Mouse (Mus musculus) CH12.LX (cell line): ENCODE data around the gene Slc26a10. TPM values are rescaled to one million over a fixed set of nuclear protein-coding genes. Genes with fewer than 3 reads are reported as not detected.

Experiments used
- DNase-seq: peaks from one replicate; pipeline ENCODE4 v3.0.0-alpha.2; 2013; ENCODE audit errors: extremely low read depth
- H3K27ac ChIP-seq: 2 replicates; pipeline ENCODE4 v1.5.1; 2012; ENCODE audit warnings: low read depth, mild to moderate bottlenecking, control low read depth, moderate library complexity; ENCODE audit not compliant: insufficient read depth
- H3K27me3 ChIP-seq: replicated peaks from 2 replicates; pipeline ENCODE3; 2012; ENCODE audit warnings: inconsistent platforms
- H3K36me3 ChIP-seq, 2 experiments: replicated peaks in 1 of 2; 2 replicates each; pipeline versions ENCODE3 to v1.6.1; 2012; ENCODE audit warnings: inconsistent platforms in 1 of 2, low read length in 1 of 2, mild to moderate bottlenecking in 1 of 2, mixed read lengths in 1 of 2, moderate library complexity in 1 of 2; ENCODE audit not compliant: control insufficient read depth in 1 of 2, insufficient read depth in 1 of 2
- H3K4me1 ChIP-seq, 2 experiments: 2 replicates each; pipeline ENCODE4 v1.6.1; 2012; ENCODE audit warnings: inconsistent platforms in 1 of 2, moderate library complexity in 1 of 2; ENCODE audit not compliant: insufficient read depth in 2 of 2, control insufficient read depth in 1 of 2
- H3K4me2 ChIP-seq: 2 replicates; pipeline ENCODE4 v1.6.1; 2012; ENCODE audit warnings: low read depth, mild to moderate bottlenecking, control low read depth; ENCODE audit not compliant: poor library complexity, insufficient read depth, severe bottlenecking
- H3K4me3 ChIP-seq, 3 experiments: fragments of 150-350 bp in 1 of 3; sonication (generic) in 1 of 3; replicated peaks in 1 of 3; 2 replicates each; pipeline versions ENCODE3 to v1.5.1; 2011 to 2012; ENCODE audit warnings: low read depth in 2 of 3, low read length in 2 of 3, mild to moderate bottlenecking in 2 of 3, moderate library complexity in 2 of 3, control low read depth in 1 of 3, improper control_type of control experiment in 1 of 3, inconsistent platforms in 1 of 3, mixed read lengths in 1 of 3; ENCODE audit not compliant: poor library complexity in 1 of 3
- H3K79me2 ChIP-seq: replicated peaks from 2 replicates; pipeline ENCODE4 v1.6.1; 2012; ENCODE audit warnings: mild to moderate bottlenecking, moderate library complexity; ENCODE audit not compliant: control insufficient read depth, poor library complexity, insufficient read depth, severe bottlenecking; ENCODE audit errors: extremely low read depth
- H3K9ac ChIP-seq: 2 replicates; pipeline ENCODE4 v1.6.1; 2012; ENCODE audit warnings: low read depth, mild to moderate bottlenecking, control low read depth, moderate library complexity; ENCODE audit not compliant: insufficient read depth
- H3K9me3 ChIP-seq: replicated peaks from 2 replicates; pipeline ENCODE3; 2012; ENCODE audit warnings: low read length, inconsistent platforms, mixed read lengths
- BHLHE40 ChIP-seq: IDR thresholded peaks from 2 replicates; pipeline ENCODE4 v1.6.1; 2011; ENCODE audit warnings: mild to moderate bottlenecking, low read depth, low read length, improper control_type of control experiment
- CHD1 ChIP-seq: IDR thresholded peaks from 2 replicates; pipeline ENCODE4 v1.6.1; 2012; ENCODE audit warnings: low read depth, low read length, improper control_type of control experiment, inconsistent platforms
- CHD2 ChIP-seq: IDR thresholded peaks from 2 replicates; pipeline ENCODE4 v1.6.1; 2011; ENCODE audit warnings: low read length, improper control_type of control experiment
- ELF1 ChIP-seq: IDR thresholded peaks from 2 replicates; pipeline ENCODE4 v1.6.1; 2014; ENCODE audit warnings: low read depth, mild to moderate bottlenecking, inconsistent platforms, low read length, improper control_type of control experiment
- JUND ChIP-seq: conservative IDR thresholded peaks from 2 replicates; pipeline ENCODE4 v1.6.1; 2011; ENCODE audit warnings: low read depth, low read length, improper control_type of control experiment
- KAT2A ChIP-seq: IDR thresholded peaks from 2 replicates; pipeline ENCODE4 v1.6.1; 2012; ENCODE audit warnings: low read length, improper control_type of control experiment, inconsistent platforms; ENCODE audit not compliant: insufficient replicate concordance
- MAFK ChIP-seq: IDR thresholded peaks from 2 replicates; pipeline ENCODE4 v1.6.1; 2011; ENCODE audit warnings: low read length, improper control_type of control experiment; ENCODE audit not compliant: insufficient replicate concordance
- MXI1 ChIP-seq: IDR thresholded peaks from 2 replicates; pipeline ENCODE4 v1.6.1; 2011; ENCODE audit warnings: mild to moderate bottlenecking, low read depth, low read length, improper control_type of control experiment
- NRF1 ChIP-seq: IDR thresholded peaks from 2 replicates; pipeline ENCODE4 v1.6.1; 2014; ENCODE audit warnings: low read depth, mild to moderate bottlenecking, inconsistent platforms, low read length, improper control_type of control experiment, moderate library complexity
- PAX5 ChIP-seq: IDR thresholded peaks from 2 replicates; pipeline ENCODE4 v1.6.1; 2012; ENCODE audit warnings: low read length, inconsistent platforms, mixed read lengths
- RCOR1 ChIP-seq: conservative IDR thresholded peaks from 2 replicates; pipeline ENCODE4 v1.6.1; 2012; ENCODE audit warnings: low read depth, mild to moderate bottlenecking, inconsistent platforms, low read length, improper control_type of control experiment
- SIN3A ChIP-seq: IDR thresholded peaks from 2 replicates; pipeline ENCODE4 v1.6.1; 2012; ENCODE audit warnings: low read length, improper control_type of control experiment, inconsistent platforms
- SMC3 ChIP-seq: IDR thresholded peaks from 2 replicates; pipeline ENCODE4 v1.6.1; 2011; ENCODE audit warnings: low read depth, low read length, improper control_type of control experiment
- UBTF ChIP-seq: IDR thresholded peaks from 2 replicates; pipeline ENCODE4 v1.6.1; 2012; ENCODE audit warnings: low read depth, mild to moderate bottlenecking, inconsistent platforms, low read length, improper control_type of control experiment, moderate library complexity
- USF2 ChIP-seq: conservative IDR thresholded peaks from 2 replicates; pipeline ENCODE4 v1.6.1; 2011; ENCODE audit warnings: low read depth, low read length, improper control_type of control experiment
- ZKSCAN1 ChIP-seq: IDR thresholded peaks from 2 replicates; pipeline ENCODE4 v1.6.1; 2012; ENCODE audit warnings: low read depth, inconsistent platforms, low read length, improper control_type of control experiment, borderline replicate concordance
- ZMIZ1 ChIP-seq: IDR thresholded peaks from 2 replicates; pipeline ENCODE4 v1.6.1; 2012; ENCODE audit warnings: low read depth, mild to moderate bottlenecking, inconsistent platforms, low read length, improper control_type of control experiment
- dilution Hi-C: fragments of 300-500 bp; cut with MboI; formaldehyde crosslinking; loops from 2 replicates; pipeline ENCODE4 v1.14.3; 2020; ENCODE audit warnings: low sequenced_read_pairs; ENCODE audit not compliant: extremely low pct_unique_long_range_greater_than_20kb, extremely low pct_ligation_motif_present
- in situ Hi-C: fragments of 300-500 bp; cut with MboI; formaldehyde crosslinking; loops from 3 replicates; pipeline ENCODE4 v1.14.3; 2019; ENCODE audit warnings: low sequenced_read_pairs, low pct_ligation_motif_present, low pct_unique_long_range_greater_than_20kb, mixed read lengths
- polyA plus RNA-seq: library from polyadenylated mRNA; unstranded; fragments of >175 nt; gene quantifications from 2 replicates; pipeline ENCODE4 v1.2.1, GENCODE M21; 2012; ENCODE audit warnings: low read depth; ENCODE audit not compliant: insufficient read length
- total RNA-seq, 2 experiments: library from RNA; depleted of rRNA; stranded (reverse); fragments of 300-350 nt in 1 of 2; fragments of >200 nt in 1 of 2; gene quantifications; 2 replicates each; pipeline ENCODE4 v1.2.3; 2012 to 2014

Slc26a10 gene
- total and polyA plus RNA-seq, 3 experiments, result 0.05 to 1.7 (median 0.16) TPM

- Histone ChIP-seq H3K9ac (no peak overlapping the region), H3K27me3 (no peaks in the 10 kb centered on the region), H3K79me2 (no peaks in the 10 kb centered on the region), H3K36me3 (peaks cover 0 to 30% of the 10 kb centered on the region in 2 experiments), H3K4me3 (no peak overlapping the region), H3K9me3 (peaks cover under 1% of the 10 kb centered on the region), H3K4me2 (no peak overlapping the region), H3K27ac (no peak overlapping the region), H3K4me1 (peaks cover 0 to 7% of the 10 kb centered on the region in 2 experiments; a peak in 2 of 4 replicates)
- TF ChIP-seq KAT2A (no peak), ZKSCAN1 (no peak)
- in situ Hi-C loops (no loop called here), dilution Hi-C loops (no loop called here)
- DNase-seq, result no peak
Measured at GRCm38 (mm10) chr10:127181566-127181965, 1.1 kb upstream of the Slc26a10 start.

GRCm38 (mm10) chr10:127180695-127181047, 226 bp upstream of the Slc26a10 start:
- no peaks in the 10 kb centered on the region for H3K9me3 ChIP-seq
- no peaks in the 10 kb centered on the region for H3K79me2 ChIP-seq
- H3K4me2 ChIP-seq, result no peak overlapping the region
- no peak overlapping the region for H3K27ac ChIP-seq
- H3K4me3 ChIP-seq, result no peak overlapping the region
- dilution Hi-C loops (no loop called here), in situ Hi-C loops (no loop called here)
- H3K36me3 ChIP-seq, result peaks cover 0 to 26% of the 10 kb centered on the region in 2 experiments
- TF ChIP-seq NRF1, result no peak
- TF ChIP-seq CHD1, result no peak
- TF ChIP-seq RCOR1, result no peak
- no peak for TF ChIP-seq ZMIZ1
- no peak for TF ChIP-seq SMC3
- TF ChIP-seq USF2, result no peak
- TF ChIP-seq ELF1, result no peak
- TF ChIP-seq JUND, result no peak
- no peak for TF ChIP-seq MAFK
- no peak for TF ChIP-seq CHD2
- no peak for TF ChIP-seq BHLHE40
- TF ChIP-seq KAT2A, result no peak
- no peak for TF ChIP-seq PAX5
- no peak for TF ChIP-seq MXI1
- no peak for TF ChIP-seq ZKSCAN1
- TF ChIP-seq UBTF, result no peak
- no peak for TF ChIP-seq SIN3A
- TF ChIP-seq, all 38 proteins: peak for 0
- H3K27me3 ChIP-seq, result peaks cover 7% of the 10 kb centered on the region
- no peak for DNase-seq
- H3K9ac ChIP-seq, result no peak overlapping the region
- H3K4me1 ChIP-seq, result peaks cover 0 to 9% of the 10 kb centered on the region in 2 experiments; a peak in 2 of 4 replicates
